Mouse (Mus musculus) ES-CJ7 (cell line): ENCODE measurements around the gene Gm21103.
"Not testable (repeated sequence)": the region's sequence is repeated elsewhere in the genome, so short reads cannot be mapped to it uniquely, and the experiment has no call there.

Experiments
- DNase-seq: peaks from one replicate; pipeline ENCODE4 v3.0.0; 2011; ENCODE audit warnings: low read depth, low spot score

The Gm21103 gene

DNA sequence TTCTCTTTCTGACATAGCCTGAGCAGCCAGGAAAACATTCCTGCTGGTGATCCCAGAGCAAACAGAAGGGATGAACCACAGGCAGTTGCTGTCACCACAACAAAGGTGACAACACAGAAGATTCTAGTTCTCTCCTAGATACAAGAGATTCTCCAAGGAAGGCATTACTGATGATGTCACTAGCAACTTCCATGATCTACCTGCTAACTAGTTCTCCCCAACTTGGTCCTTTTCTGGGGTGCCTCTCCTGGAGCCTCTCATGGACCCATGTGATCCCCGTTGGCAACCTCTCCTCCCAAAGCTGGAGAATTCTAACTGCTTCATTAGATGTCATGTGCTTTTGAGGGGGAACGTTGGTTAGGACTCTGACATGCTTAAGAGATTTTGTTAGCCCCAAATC is at the start of gene Gm21103:
TSS of gene Gm21103 (minus strand) at position 101 of the 400 bp plus-strand sequence.
- DNase-seq, result not testable (repeated sequence)

DNA sequence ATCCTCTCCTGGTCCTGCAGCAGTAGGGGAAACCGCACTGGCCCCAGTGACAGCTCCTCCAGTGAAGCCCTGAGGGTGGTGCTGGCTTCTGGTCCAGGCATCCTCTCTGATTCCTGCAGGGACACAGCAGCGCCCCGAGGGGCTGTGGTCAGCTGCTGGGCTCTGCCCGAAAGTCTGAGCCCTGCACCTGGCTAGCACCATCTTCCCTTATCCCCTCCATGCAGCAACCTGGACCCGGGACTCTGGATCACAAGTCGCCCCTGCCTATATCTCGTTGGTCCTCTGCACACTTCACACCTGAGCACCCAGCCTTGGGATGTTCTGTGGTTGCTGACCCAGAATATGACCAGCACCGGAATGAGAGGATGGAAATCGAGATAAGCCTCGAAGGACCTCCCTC is 38.9 kb upstream of the Gm21103 start, which contains the start of gene Gm3618:
TSS of gene Gm3618 (minus strand) at position 101 of the 400 bp plus-strand sequence.
- DNase-seq, result not testable (repeated sequence)

DNA sequence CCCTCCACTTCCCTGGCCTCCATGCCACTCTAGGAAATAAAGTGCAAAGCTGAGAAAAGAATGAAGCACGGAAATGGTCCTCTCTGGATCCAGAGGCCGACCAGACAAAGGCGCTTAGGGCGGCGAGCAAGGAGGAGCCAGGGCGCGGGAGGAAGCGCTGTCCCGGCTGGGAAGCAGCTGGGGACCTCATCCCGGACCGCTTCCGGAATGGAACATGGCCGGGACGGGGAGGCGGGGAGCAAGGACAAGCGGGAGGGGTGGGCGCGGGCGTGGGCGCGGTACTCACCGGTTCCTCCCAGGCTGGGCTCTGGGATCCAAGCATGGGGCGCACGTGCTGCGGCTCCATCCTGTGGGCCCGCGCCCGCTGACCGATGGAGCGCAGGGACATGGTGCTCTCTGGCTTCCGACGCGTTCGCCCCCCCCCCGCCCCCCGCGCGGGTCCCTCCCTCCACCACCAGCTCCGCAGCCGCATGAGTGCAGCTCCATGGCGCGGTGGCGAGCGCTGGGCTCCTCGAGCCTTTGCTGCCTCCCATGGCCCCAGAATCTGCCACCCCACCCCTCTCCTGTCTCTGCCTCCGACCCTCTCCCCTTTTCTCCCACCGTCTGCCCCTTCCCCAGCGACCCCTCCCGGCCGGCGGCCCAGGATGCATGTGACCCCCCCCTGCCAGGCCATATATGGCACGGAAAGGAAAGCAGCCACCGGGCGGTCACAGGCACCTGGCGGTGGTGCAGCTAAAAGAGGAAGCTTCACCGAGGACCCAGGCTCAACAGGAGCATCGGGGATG is 17.5 kb downstream of the Gm21103 start, which contains the start of gene Gm3411:
TSS of gene Gm3411 (minus strand) at position 320 of the 785 bp plus-strand sequence.
- peak; percentile 2 for DNase-seq
